Mouse (Mus musculus) monocyte, adult 2 months (primary cell): ENCODE measurements around the gene Gm17783.
"Not testable (repeated sequence)": the region's sequence is repeated elsewhere in the genome, so short reads cannot be mapped to it uniquely, and the experiment has no call there.

ENCODE experiments used
- DNase-seq, 2 experiments: peaks; one replicate each; pipeline ENCODE4 v3.0.0; 2022; ENCODE audit warnings: low spot score in 2 of 2, low read depth in 1 of 2

Gm17783 gene

GRCm38 (mm10) chr16:45531950-45532349 is at the start of gene Gm17783:
Gm17783 (minus strand) TSS chr16:45532050.
- no peak for DNase-seq

GRCm38 (mm10) chr16:45579883-45580282 is 48.0 kb upstream of the Gm17783 start:
- no peak for DNase-seq

- DNase-seq, result no peak
Observed at GRCm38 (mm10) chr16:45572307-45572706, 40.5 kb upstream of the Gm17783 start.

DNA sequence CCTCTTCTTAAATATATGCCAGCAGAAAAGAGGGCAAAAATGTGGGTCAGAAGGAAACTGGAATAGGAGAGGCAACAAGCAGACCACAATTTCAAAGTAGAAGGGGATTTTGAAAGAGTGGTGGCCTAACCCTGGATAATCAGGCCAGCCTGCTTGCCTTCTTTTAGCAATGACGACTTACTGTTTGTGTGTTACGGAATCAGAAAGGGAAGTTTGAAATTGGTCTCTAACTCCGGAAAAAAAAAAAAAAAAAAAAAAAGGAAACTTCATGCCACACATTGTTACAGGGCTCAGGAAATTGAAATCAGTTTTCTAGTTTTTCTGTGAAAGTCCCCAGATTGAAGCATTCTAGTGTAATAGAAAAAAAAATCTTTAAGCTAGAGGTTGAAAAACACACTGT is 29.9 kb upstream of the Gm17783 start:
- DNase-seq, result no peak

GRCm38 (mm10) chr16:45551579-45551978 is 19.7 kb upstream of the Gm17783 start:
- DNase-seq, result no peak

GRCm38 (mm10) chr16:45547982-45548381 is 16.1 kb upstream of the Gm17783 start:
- no peak for DNase-seq

- DNase-seq, result no peak
Observed at GRCm38 (mm10) chr16:45544341-45544740, 12.5 kb upstream of the Gm17783 start.

- no peak for DNase-seq
Observed at GRCm38 (mm10) chr16:45542108-45542507, 10.3 kb upstream of the Gm17783 start.

- not testable (repeated sequence) for DNase-seq
Observed at GRCm38 (mm10) chr16:45538342-45538741, 6.5 kb upstream of the Gm17783 start.

GRCm38 (mm10) chr16:45535009-45535408 is 3.2 kb upstream of the Gm17783 start, which contains the start of gene Slc9c1:
Slc9c1 (plus strand) TSS chr16:45535309.
- DNase-seq, result no peak

DNA sequence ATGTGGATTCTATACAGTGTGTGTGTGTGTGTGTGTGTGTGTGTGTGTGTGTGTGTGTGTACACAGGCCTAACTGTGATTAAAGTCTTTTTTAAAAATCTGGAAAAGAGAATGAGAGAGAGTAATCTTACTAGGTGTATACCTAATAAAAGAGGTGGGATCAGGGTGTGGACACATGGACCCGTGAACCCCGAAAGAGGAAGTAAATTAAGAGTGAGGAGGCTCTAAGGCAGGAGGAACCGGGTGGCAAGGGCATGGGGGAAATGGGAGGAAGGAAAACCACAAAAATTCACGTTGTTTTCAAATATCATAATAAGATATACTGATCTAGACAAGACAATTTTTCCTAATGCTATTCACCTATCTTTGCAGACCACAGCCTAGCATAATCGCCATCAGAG is 6.3 kb downstream of the Gm17783 start:
- no peak for DNase-seq

DNA sequence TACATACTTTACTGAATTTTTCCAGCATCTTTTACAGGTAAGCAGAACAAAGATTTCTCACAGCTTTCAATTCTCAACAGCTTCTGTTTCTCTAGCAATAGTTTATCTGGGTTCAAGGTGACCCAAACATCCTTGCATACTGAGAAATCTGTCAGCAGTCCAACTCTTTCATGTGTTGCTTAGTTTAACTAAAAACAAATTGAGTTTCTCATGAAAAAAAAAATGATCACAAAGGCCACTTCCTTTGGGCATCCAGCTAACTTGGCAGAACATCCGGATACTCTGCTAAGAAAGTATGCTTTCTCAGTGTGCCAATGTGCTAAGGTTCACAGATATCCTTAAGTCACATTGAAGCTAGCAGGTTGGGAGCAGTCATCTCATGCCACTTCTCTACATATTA is 36.5 kb downstream of the Gm17783 start:
- no peak for DNase-seq

DNA sequence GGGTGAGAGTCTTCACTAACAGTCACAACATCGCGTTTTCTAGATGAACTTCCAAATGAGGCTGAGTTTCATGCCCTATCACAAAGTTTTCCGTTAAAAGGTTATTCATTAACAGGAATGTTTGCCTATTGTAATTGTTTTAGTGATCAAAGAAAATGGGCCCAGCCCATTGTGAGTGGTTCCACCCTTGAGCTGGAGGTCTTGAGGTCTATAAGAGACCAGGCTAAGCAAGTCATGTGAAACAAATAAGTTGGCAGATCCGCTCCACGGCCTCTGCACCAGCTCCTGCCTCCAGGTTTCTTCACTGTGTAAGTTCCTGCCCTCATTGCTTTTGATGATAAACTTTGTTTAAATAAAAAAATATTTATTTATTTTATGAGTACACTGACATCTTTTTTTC is 38.9 kb downstream of the Gm17783 start, which contains the start of gene Gm609:
Gm609 (minus strand) TSS at position 43 of the 400 bp plus-strand sequence.
- no peak for DNase-seq

- DNase-seq, result no peak
Observed at GRCm38 (mm10) chr16:45476991-45477390, 54.9 kb downstream of the Gm17783 start.

GRCm38 (mm10) chr16:45471836-45472235 is 60.0 kb downstream of the Gm17783 start:
- not testable (repeated sequence) for DNase-seq
